Mouse (Mus musculus): ENCODE data around the gene Cfap44. TPM values are rescaled to one million over a fixed set of nuclear protein-coding genes. Genes with fewer than 3 reads are reported as not detected.

Cfap44 gene
- polyA plus RNA-seq, 1 experiment from 2014 or later: 0.79 TPM

GRCm38 (mm10) chr16:44383549-44383948, 11.0 kb upstream of the Cfap44 start:
- Histone ChIP-seq H3K27ac (no peak overlapping the region), H3K4me1 (peaks cover 2% of the 10 kb centered on the region; the same call in 1 of the 2 replicates), H3K27me3 (no peaks in the 10 kb centered on the region), H3K36me3 (0 out of 2 replicates have a peak, but pooled peaks cover 10% of the 10 kb centered on the region), H3K9me3 (no peaks in the 10 kb centered on the region), H3K9ac (no peak overlapping the region), H3K4me2 (replicated peaks) (no peak overlapping the region), H3K4me3 (no peak overlapping the region)
- ATAC-seq (ENCODE audit: insufficient number of reproducible peaks, insufficient read depth, low FRiP score, low TSS enrichment): no peak
- WGBS: 22% methylated on average over 2 of the region's 2 CpGs

GRCm38 (mm10) chr16:44384251-44384650, 10.3 kb upstream of the Cfap44 start:
- no peak for ATAC-seq (ENCODE audit: insufficient number of reproducible peaks, insufficient read depth, low FRiP score, low TSS enrichment)
- Histone ChIP-seq H3K9me3 (no peaks in the 10 kb centered on the region), H3K36me3 (peaks cover 12% of the 10 kb centered on the region; the same call in 1 of the 2 replicates), H3K4me2 (replicated peaks) (no peak overlapping the region), H3K27me3 (no peaks in the 10 kb centered on the region), H3K27ac (no peak overlapping the region), H3K4me1 (peaks cover 2% of the 10 kb centered on the region; the same call in 1 of the 2 replicates), H3K9ac (no peak overlapping the region), H3K4me3 (no peak overlapping the region)
- 89% methylated on average over 1 of the region's 1 CpGs for WGBS

GRCm38 (mm10) chr16:44391877-44392548, 2.6 kb upstream of the Cfap44 start:
- H3K4me1 ChIP-seq: peaks cover 11% of the 10 kb centered on the region
- H3K36me3 ChIP-seq: peaks cover 17% of the 10 kb centered on the region
- ATAC-seq (ENCODE audit: insufficient number of reproducible peaks, insufficient read depth, low FRiP score, low TSS enrichment): no peak
- H3K4me3 ChIP-seq: no peak overlapping the region
- no peaks in the 10 kb centered on the region for H3K27me3 ChIP-seq
- H3K9ac ChIP-seq: no peak overlapping the region
- WGBS: 43% methylated on average over 9 of the region's 9 CpGs
- H3K9me3 ChIP-seq: no peaks in the 10 kb centered on the region
- H3K27ac ChIP-seq: no peak overlapping the region
- H3K4me2 ChIP-seq (replicated peaks): no peak overlapping the region

GRCm38 (mm10) chr16:44404933-44405332, 10.3 kb downstream of the Cfap44 start:
- no peaks in the 10 kb centered on the region for H3K36me3 ChIP-seq
- ATAC-seq (ENCODE audit: insufficient number of reproducible peaks, insufficient read depth, low FRiP score, low TSS enrichment): no peak

GRCm38 (mm10) chr16:44407211-44407610, 12.6 kb downstream of the Cfap44 start:
- Histone ChIP-seq H3K27ac (no peak overlapping the region), H3K36me3 (no peaks in the 10 kb centered on the region), H3K4me3 (no peak overlapping the region), H3K4me2 (replicated peaks) (no peak overlapping the region), H3K4me1 (no peaks in the 10 kb centered on the region), H3K27me3 (no peaks in the 10 kb centered on the region), H3K9me3 (no peaks in the 10 kb centered on the region), H3K9ac (no peak overlapping the region)
- no peak for ATAC-seq (ENCODE audit: insufficient number of reproducible peaks, insufficient read depth, low FRiP score, low TSS enrichment)
- WGBS: 89% methylated on average over 5 of the region's 5 CpGs

More at GRCm38 (mm10) chr16:44404933-44405332, 10.3 kb downstream of the Cfap44 start:
- H3K27me3 ChIP-seq: no peaks in the 10 kb centered on the region
- 90% methylated on average over 5 of the region's 5 CpGs for WGBS
- H3K4me1 ChIP-seq: no peaks in the 10 kb centered on the region
- no peak overlapping the region for H3K27ac ChIP-seq
- H3K4me2 ChIP-seq (replicated peaks): no peak overlapping the region
- no peaks in the 10 kb centered on the region for H3K9me3 ChIP-seq
- no peak overlapping the region for H3K4me3 ChIP-seq
- H3K9ac ChIP-seq: no peak overlapping the region

- ATAC-seq (ENCODE audit: insufficient number of reproducible peaks, insufficient read depth, low FRiP score, low TSS enrichment): no peak
- Histone ChIP-seq H3K4me3 (no peak overlapping the region), H3K4me2 (replicated peaks) (no peak overlapping the region), H3K9me3 (no peaks in the 10 kb centered on the region), H3K36me3 (no peaks in the 10 kb centered on the region), H3K9ac (no peak overlapping the region), H3K27ac (no peak overlapping the region), H3K4me1 (no peaks in the 10 kb centered on the region), H3K27me3 (no peaks in the 10 kb centered on the region)
- 87% methylated on average over 2 of the region's 2 CpGs for WGBS
Observed at GRCm38 (mm10) chr16:44408290-44408689, 13.7 kb downstream of the Cfap44 start.

GRCm38 (mm10) chr16:44410176-44410575, 15.6 kb downstream of the Cfap44 start:
- H3K27ac ChIP-seq: no peak overlapping the region
- no peak overlapping the region for H3K4me3 ChIP-seq
- H3K9ac ChIP-seq: no peak overlapping the region
- H3K4me1 ChIP-seq: no peaks in the 10 kb centered on the region
- WGBS: 60% methylated on average over 6 of the region's 6 CpGs
- H3K9me3 ChIP-seq: no peaks in the 10 kb centered on the region
- H3K36me3 ChIP-seq: no peaks in the 10 kb centered on the region
- no peaks in the 10 kb centered on the region for H3K27me3 ChIP-seq
- no peak for ATAC-seq (ENCODE audit: insufficient number of reproducible peaks, insufficient read depth, low FRiP score, low TSS enrichment)
- H3K4me2 ChIP-seq (replicated peaks): no peak overlapping the region

GRCm38 (mm10) chr16:44417596-44417995, 23.0 kb downstream of the Cfap44 start:
- Histone ChIP-seq H3K27ac (no peak overlapping the region), H3K4me3 (no peak overlapping the region), H3K36me3 (no peaks in the 10 kb centered on the region), H3K9me3 (no peaks in the 10 kb centered on the region), H3K4me2 (replicated peaks) (no peak overlapping the region), H3K4me1 (no peaks in the 10 kb centered on the region), H3K9ac (no peak overlapping the region), H3K27me3 (no peaks in the 10 kb centered on the region)
- 73% methylated on average over 8 of the region's 8 CpGs for WGBS
- ATAC-seq (ENCODE audit: insufficient number of reproducible peaks, insufficient read depth, low FRiP score, low TSS enrichment): no peak

- Histone ChIP-seq H3K27ac (no peak overlapping the region), H3K4me1 (no peaks in the 10 kb centered on the region), H3K4me3 (no peak overlapping the region), H3K4me2 (replicated peaks) (no peak overlapping the region), H3K9ac (no peak overlapping the region), H3K36me3 (no peaks in the 10 kb centered on the region), H3K9me3 (no peaks in the 10 kb centered on the region), H3K27me3 (no peaks in the 10 kb centered on the region)
- 83% methylated on average over 8 of the region's 8 CpGs for WGBS
- ATAC-seq (ENCODE audit: insufficient number of reproducible peaks, insufficient read depth, low FRiP score, low TSS enrichment): no peak
Observed at GRCm38 (mm10) chr16:44421735-44422134, 27.1 kb downstream of the Cfap44 start.

- H3K4me1 ChIP-seq: no peaks in the 10 kb centered on the region
- H3K9ac ChIP-seq: no peak overlapping the region
- H3K4me3 ChIP-seq: no peak overlapping the region
- no peaks in the 10 kb centered on the region for H3K36me3 ChIP-seq
- H3K4me2 ChIP-seq (replicated peaks): no peak overlapping the region
- no peaks in the 10 kb centered on the region for H3K9me3 ChIP-seq
- ATAC-seq (ENCODE audit: insufficient number of reproducible peaks, insufficient read depth, low FRiP score, low TSS enrichment): no peak
- no peaks in the 10 kb centered on the region for H3K27me3 ChIP-seq
- no peak overlapping the region for H3K27ac ChIP-seq
- WGBS: 66% methylated on average over 3 of the region's 3 CpGs
Observed at GRCm38 (mm10) chr16:44423499-44423898, 28.9 kb downstream of the Cfap44 start.

GRCm38 (mm10) chr16:44428456-44428855, 33.9 kb downstream of the Cfap44 start:
- whole genome bisulfite sequencing: 81% methylated on average over 5 of the region's 5 CpGs
- no peak for ATAC-seq (ENCODE audit: insufficient number of reproducible peaks, insufficient read depth, low FRiP score, low TSS enrichment)

GRCm38 (mm10) chr16:44430021-44430420, 35.4 kb downstream of the Cfap44 start:
- ATAC-seq (ENCODE audit: insufficient number of reproducible peaks, insufficient read depth, low FRiP score, low TSS enrichment): no peak
- H3K4me2 ChIP-seq (replicated peaks): no peak overlapping the region
- H3K9ac ChIP-seq: no peak overlapping the region
- H3K27ac ChIP-seq: no peak overlapping the region
- WGBS: 60% methylated on average over 7 of the region's 7 CpGs
- H3K4me1 ChIP-seq: no peaks in the 10 kb centered on the region
- H3K9me3 ChIP-seq: no peaks in the 10 kb centered on the region
- H3K4me3 ChIP-seq: no peak overlapping the region
- H3K27me3 ChIP-seq: no peaks in the 10 kb centered on the region
- no peaks in the 10 kb centered on the region for H3K36me3 ChIP-seq

More at GRCm38 (mm10) chr16:44428456-44428855, 33.9 kb downstream of the Cfap44 start:
- H3K27ac ChIP-seq: no peak overlapping the region
- no peak overlapping the region for H3K9ac ChIP-seq
- no peaks in the 10 kb centered on the region for H3K9me3 ChIP-seq
- H3K4me3 ChIP-seq: no peak overlapping the region
- H3K4me1 ChIP-seq: no peaks in the 10 kb centered on the region
- no peaks in the 10 kb centered on the region for H3K36me3 ChIP-seq
- no peak overlapping the region for H3K4me2 ChIP-seq (replicated peaks)
- no peaks in the 10 kb centered on the region for H3K27me3 ChIP-seq
